Mouse (Mus musculus) kidney, embryonic 15.5 days (tissue): ENCODE measurements around the gene Gc. TPM values are rescaled to one million over a fixed set of nuclear protein-coding genes. Genes with fewer than 3 reads are reported as not detected.
A peak's percentile ranks its signal among the peaks of the same experiment; 100 is the strongest.

Experiments
- ATAC-seq: fragments of 200-750 bp; cut with Nextera tagmentation; replicated peaks from 2 replicates; pipeline ENCODE4 v1.8.0; 2017; ENCODE audit warnings: moderate TSS enrichment; ENCODE audit not compliant: low FRiP score
- H3K27ac ChIP-seq: fragments of 300-500 bp; sonication (generic); 2 replicates; pipeline ENCODE4 v1.5.1; 2015; ENCODE audit warnings: mild to moderate bottlenecking, inconsistent platforms
- H3K27me3 ChIP-seq: fragments of 300-500 bp; sonication (generic); 2 replicates; pipeline ENCODE4 v1.6.1; 2015; ENCODE audit warnings: inconsistent platforms
- H3K36me3 ChIP-seq: fragments of 300-500 bp; sonication (generic); 2 replicates; pipeline ENCODE4 v1.6.1; 2015; ENCODE audit warnings: inconsistent platforms
- H3K4me1 ChIP-seq: fragments of 300-500 bp; sonication (generic); 2 replicates; pipeline ENCODE4 v1.6.1; 2015; ENCODE audit warnings: inconsistent platforms
- H3K4me2 ChIP-seq: fragments of 300-500 bp; sonication (generic); 2 replicates; pipeline ENCODE4 v1.6.1; 2015; ENCODE audit warnings: moderate library complexity, mild to moderate bottlenecking, inconsistent platforms
- H3K4me3 ChIP-seq: fragments of 300-500 bp; sonication (generic); replicated peaks from 2 replicates; pipeline ENCODE4 v1.5.1; 2015; ENCODE audit warnings: mild to moderate bottlenecking, inconsistent platforms
- H3K9ac ChIP-seq: fragments of 300-500 bp; sonication (generic); 2 replicates; pipeline ENCODE4 v1.6.1; 2015; ENCODE audit warnings: mild to moderate bottlenecking, inconsistent platforms
- H3K9me3 ChIP-seq: fragments of 300-500 bp; sonication (generic); replicated peaks from 2 replicates; pipeline ENCODE4 v1.6.1; 2016; ENCODE audit warnings: inconsistent platforms
- WGBS: fragments of 180-500 bp; shearing (Covaris S2); methylation state at CpG from one replicate; pipeline ENCODE4 v1.1.7; 2015; ENCODE audit warnings: mixed read lengths; 5-methylcytosine and 5-hydroxymethylcytosine counted together
- polyA plus RNA-seq: library from polyadenylated mRNA; unstranded; fragments of >200 nt; fragmentation: Nextera tagmentation; extraction: Ambion mirVana; gene quantifications from 2 replicates; pipeline ENCODE4 v1.2.1, GENCODE M21; 2015

Gene Gc
- polyA plus RNA-seq = 8.6 and 9.2 TPM in 2 replicates

DNA sequence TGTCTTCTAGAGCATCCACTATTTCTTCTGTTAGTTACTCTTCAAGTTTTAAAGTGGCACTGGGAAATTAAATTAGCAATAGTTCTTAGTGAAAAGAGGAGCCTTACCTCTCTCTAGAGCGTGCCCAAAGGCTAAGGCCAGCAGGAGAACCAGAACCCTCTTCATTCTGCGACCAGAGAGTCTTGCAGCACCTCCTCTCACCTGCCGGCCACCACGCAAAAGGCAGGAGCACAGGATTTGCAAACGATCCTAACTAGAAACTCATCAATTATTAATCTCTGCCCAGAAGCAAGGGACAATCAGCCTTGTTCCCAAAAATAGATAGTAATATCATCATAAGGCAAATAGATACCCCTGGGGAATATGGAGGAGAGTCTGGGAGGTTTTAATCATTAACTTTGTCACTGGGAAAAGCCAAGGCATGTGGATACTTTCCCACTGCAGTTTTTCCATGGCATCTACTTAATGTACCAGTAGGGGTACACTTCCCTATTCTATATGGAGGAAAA lies at the start of gene Gc:
TSS of gene Gc (minus strand) at position 345 of the 509 bp plus-strand sequence.
- Histone ChIP-seq H3K27me3 (no peaks in the 10 kb centered on the region), H3K27ac (no peak within 1 kb of the TSS), H3K9me3 (no peaks in the 10 kb centered on the region), H3K4me2 (no peak within 1 kb of the TSS), H3K4me3 (no peak within 1 kb of the TSS), H3K4me1 (no peaks in the 10 kb centered on the region), H3K9ac (no peak within 1 kb of the TSS), H3K36me3 (no peaks in the 10 kb centered on the region)
- no peak for ATAC-seq
- WGBS = 73% methylated on average over 5 of the region's 5 CpGs

DNA sequence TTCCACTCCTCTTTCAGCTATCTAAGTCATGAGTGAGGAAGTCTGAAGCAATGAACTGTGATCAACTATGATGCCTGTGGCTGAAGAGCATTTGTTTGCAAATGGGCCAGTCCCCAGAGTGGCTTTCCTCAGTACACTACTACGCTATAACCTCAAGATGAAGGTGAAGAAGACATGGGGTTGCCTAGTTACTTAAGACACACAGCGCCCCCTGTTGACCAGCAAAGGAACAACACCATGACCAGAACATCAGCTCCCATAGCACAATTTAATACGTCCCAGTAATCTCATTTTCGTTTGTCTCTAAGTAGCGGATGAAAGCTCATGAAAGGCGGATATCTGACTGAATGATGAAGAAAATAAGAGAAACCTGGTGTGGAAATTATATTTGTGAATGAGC lies 42.5 kb upstream of the Gc start:
- Histone ChIP-seq H3K9ac (no peak overlapping the region), H3K9me3 (no peaks in the 10 kb centered on the region), H3K4me3 (no peak overlapping the region), H3K27ac (no peak overlapping the region), H3K36me3 (no peaks in the 10 kb centered on the region), H3K27me3 (no peaks in the 10 kb centered on the region), H3K4me1 (no peaks in the 10 kb centered on the region), H3K4me2 (no peak overlapping the region)
- ATAC-seq = no peak
- WGBS = 55% methylated on average over 6 of the region's 6 CpGs

DNA sequence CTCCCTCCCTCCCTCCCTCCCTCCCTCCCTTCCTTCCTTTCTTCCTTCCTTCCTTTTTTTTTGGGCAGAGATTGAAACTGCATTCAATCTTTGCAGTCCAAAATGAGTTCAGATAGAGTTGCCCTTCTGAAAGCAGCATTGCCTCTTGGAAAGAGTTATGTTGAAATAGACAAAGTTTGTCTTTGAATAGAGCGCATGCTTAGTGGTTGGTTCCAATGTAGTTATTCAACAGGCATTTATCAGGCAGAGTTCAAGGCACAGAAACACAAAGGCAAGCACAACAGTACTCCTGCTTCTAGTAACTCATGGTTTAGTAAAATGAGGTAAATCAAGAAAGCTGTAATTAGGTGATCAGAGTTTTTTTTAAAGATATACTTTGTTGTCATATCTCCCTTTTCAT lies 34.9 kb upstream of the Gc start:
- H3K27ac ChIP-seq = no peak overlapping the region
- H3K36me3 ChIP-seq = no peaks in the 10 kb centered on the region
- no peak for ATAC-seq
- 84% methylated on average over 1 of the region's 1 CpGs for WGBS
- no peaks in the 10 kb centered on the region for H3K9me3 ChIP-seq
- H3K4me3 ChIP-seq = no peak overlapping the region
- H3K9ac ChIP-seq = no peak overlapping the region
- H3K4me1 ChIP-seq = no peaks in the 10 kb centered on the region
- no peak overlapping the region for H3K4me2 ChIP-seq
- H3K27me3 ChIP-seq = no peaks in the 10 kb centered on the region

DNA sequence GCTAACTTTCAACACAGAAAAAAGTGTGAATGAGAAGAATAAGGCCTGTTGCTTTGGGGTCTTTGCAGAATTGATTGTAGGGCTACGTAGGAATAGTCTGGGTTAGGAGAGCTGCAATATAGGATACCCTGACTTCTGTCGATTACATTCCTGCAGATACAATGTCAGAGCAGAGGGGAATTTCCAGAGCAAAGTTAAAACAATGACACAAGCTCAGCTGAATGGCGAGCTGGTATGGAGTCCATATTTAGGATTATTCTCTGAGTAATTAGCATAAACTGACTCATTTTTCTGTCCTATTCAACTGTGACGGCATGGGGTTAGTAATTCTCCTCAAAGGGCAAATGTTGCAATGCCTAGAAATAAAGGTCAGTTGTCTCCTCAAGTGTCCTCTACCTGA lies 12.8 kb upstream of the Gc start:
- no peaks in the 10 kb centered on the region for H3K36me3 ChIP-seq
- H3K9me3 ChIP-seq = no peaks in the 10 kb centered on the region
- H3K4me1 ChIP-seq = no peaks in the 10 kb centered on the region
- 88% methylated on average over 4 of the region's 4 CpGs for WGBS
- no peak overlapping the region for H3K9ac ChIP-seq
- H3K27ac ChIP-seq = no peak overlapping the region
- no peak overlapping the region for H3K4me2 ChIP-seq
- no peak for ATAC-seq
- no peak overlapping the region for H3K4me3 ChIP-seq
- H3K27me3 ChIP-seq = no peaks in the 10 kb centered on the region

DNA sequence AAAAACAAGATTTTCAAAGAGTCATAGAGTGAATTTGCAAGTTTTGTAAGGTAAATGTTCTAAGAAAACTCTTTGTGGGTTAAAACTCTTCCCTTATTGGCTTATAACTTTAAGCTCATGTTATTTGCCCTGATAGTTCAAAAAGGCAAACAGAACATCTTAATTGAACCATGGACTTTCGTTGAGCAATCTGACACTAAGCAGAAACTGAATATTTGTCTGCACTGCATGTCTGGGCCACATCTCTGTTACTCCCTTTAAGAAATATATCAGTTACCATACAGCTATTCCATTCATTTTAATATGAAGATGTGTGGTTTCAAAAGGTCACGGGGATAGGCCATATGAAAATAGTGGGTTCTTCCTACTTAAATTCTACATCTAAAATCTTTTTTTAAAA lies 10.2 kb upstream of the Gc start:
- WGBS = 74% methylated on average over 2 of the region's 2 CpGs
- no peaks in the 10 kb centered on the region for H3K36me3 ChIP-seq
- no peaks in the 10 kb centered on the region for H3K4me1 ChIP-seq
- no peak overlapping the region for H3K9ac ChIP-seq
- H3K27ac ChIP-seq = no peak overlapping the region
- H3K4me2 ChIP-seq = no peak overlapping the region
- no peaks in the 10 kb centered on the region for H3K27me3 ChIP-seq
- ATAC-seq = no peak
- H3K4me3 ChIP-seq = no peak overlapping the region
- no peaks in the 10 kb centered on the region for H3K9me3 ChIP-seq

DNA sequence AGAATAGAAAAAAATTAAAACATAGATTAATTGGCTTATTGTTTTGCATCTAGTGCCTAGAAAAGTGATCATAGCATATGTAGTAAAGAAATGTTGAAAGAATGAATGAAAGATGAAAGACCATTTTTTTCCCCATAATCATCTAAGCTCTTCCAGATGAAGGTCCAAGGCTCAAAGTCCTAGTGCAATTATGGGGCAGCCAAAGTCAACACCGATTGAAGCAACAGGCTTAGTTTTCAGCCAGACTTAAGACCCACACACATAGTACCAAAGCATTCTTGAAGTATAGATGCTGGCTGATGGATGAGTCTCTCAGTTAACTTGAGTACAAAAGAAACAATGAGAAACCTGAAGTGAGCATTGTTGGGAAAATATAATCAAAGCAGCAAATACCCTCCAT lies 9.3 kb upstream of the Gc start:
- no peaks in the 10 kb centered on the region for H3K27me3 ChIP-seq
- no peaks in the 10 kb centered on the region for H3K4me1 ChIP-seq
- H3K4me2 ChIP-seq = no peak overlapping the region
- WGBS = 93% methylated on average over 1 of the region's 1 CpGs
- H3K4me3 ChIP-seq = no peak overlapping the region
- no peak overlapping the region for H3K9ac ChIP-seq
- no peak for ATAC-seq
- no peaks in the 10 kb centered on the region for H3K9me3 ChIP-seq
- H3K36me3 ChIP-seq = no peaks in the 10 kb centered on the region
- H3K27ac ChIP-seq = no peak overlapping the region

DNA sequence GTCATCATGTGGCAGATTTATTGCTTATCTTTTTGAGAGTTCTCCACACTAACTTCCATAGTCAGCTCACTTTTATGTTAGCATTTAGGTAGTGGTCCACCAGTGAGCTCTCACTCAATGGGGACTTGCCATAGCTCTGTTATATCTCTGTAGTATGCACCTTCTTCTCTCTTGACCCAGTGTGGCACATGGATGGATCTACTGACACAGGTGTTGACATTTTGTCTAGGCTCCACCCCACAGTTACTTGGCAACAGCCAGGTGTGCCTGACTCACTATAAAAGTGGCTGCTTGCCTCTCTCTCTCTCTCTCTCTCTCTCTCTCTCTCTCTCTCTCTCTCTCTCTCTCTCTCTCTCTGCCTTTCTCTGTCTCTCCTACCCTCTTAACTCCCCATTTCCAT lies 8.6 kb upstream of the Gc start:
- no peaks in the 10 kb centered on the region for H3K4me1 ChIP-seq
- ATAC-seq = no peak
- no peak overlapping the region for H3K4me3 ChIP-seq
- H3K27me3 ChIP-seq = no peaks in the 10 kb centered on the region
- no peaks in the 10 kb centered on the region for H3K36me3 ChIP-seq
- H3K9me3 ChIP-seq = no peaks in the 10 kb centered on the region
- no peak overlapping the region for H3K9ac ChIP-seq
- no peak overlapping the region for H3K27ac ChIP-seq
- H3K4me2 ChIP-seq = no peak overlapping the region

DNA sequence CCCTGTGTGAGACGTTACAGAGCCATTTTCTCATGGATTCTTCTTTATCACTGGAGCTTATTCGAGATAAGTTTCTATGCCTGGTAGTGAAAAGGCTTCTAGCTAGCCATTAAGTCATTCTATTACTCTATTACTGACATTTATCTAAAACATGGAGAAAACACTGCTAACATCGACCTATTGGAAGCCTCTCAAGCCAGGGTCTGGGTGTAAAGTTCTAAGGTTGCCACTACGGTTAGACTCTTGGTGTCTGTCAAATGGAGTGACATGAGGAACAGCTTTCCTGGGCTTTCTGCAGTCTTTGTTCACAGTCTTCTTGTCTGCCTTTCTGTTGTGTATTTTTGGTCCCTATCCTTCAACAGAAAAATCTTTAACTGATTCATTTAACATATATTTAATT lies 4.1 kb upstream of the Gc start:
- no peak overlapping the region for H3K27ac ChIP-seq
- no peak overlapping the region for H3K4me2 ChIP-seq
- no peaks in the 10 kb centered on the region for H3K9me3 ChIP-seq
- 72% methylated on average over 4 of the region's 4 CpGs for WGBS
- H3K27me3 ChIP-seq = no peaks in the 10 kb centered on the region
- H3K4me1 ChIP-seq = no peaks in the 10 kb centered on the region
- ATAC-seq = no peak
- no peaks in the 10 kb centered on the region for H3K36me3 ChIP-seq
- no peak overlapping the region for H3K4me3 ChIP-seq
- no peak overlapping the region for H3K9ac ChIP-seq

DNA sequence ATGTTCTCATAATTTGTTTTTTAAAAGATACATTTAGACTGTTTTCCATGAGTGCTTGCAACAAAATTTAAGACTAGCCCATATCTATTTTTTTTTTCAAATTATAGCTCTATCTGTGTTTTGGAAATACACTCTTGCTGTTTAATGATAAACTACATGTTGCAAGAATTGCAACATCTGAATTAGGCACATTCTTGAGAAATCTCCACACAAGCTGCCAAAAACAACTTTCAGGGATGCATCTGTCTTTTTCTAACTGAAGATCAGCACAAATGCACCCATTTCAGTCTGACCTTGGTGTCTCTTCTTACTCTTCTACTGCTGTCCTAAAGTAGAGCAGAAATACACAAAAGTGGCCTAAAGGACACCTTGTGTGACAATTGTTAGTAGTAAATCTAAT lies 1.9 kb upstream of the Gc start:
- Histone ChIP-seq H3K9me3 (no peaks in the 10 kb centered on the region), H3K4me1 (no peaks in the 10 kb centered on the region), H3K4me3 (no peak overlapping the region), H3K9ac (no peak overlapping the region), H3K36me3 (no peaks in the 10 kb centered on the region), H3K4me2 (no peak overlapping the region), H3K27ac (no peak overlapping the region), H3K27me3 (no peaks in the 10 kb centered on the region)
- ATAC-seq = no peak

DNA sequence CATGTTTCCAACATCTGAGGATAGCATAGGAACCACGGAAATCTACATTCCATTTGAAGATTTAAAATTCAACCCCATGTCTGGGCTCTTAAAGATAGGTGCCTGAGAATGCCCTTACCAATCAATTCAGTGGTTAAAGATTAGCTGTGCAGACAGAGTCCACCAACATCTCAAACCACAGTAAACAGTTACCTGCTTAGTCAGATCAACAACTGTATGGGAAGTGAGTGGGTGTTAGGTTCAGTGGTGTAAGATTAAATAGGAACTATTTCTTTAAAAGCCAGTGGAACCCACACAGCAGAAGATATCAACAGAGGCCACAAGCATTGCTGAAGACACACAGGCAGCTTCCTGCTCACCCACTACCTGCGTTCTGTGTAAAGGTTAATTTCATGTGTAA lies 1.3 kb upstream of the Gc start:
- Histone ChIP-seq H3K36me3 (no peaks in the 10 kb centered on the region), H3K4me3 (no peak overlapping the region), H3K9me3 (no peaks in the 10 kb centered on the region), H3K27ac (no peak overlapping the region), H3K4me1 (no peaks in the 10 kb centered on the region), H3K27me3 (no peaks in the 10 kb centered on the region), H3K9ac (no peak overlapping the region), H3K4me2 (no peak overlapping the region)
- 82% methylated on average over 2 of the region's 2 CpGs for WGBS
- ATAC-seq = no peak

DNA sequence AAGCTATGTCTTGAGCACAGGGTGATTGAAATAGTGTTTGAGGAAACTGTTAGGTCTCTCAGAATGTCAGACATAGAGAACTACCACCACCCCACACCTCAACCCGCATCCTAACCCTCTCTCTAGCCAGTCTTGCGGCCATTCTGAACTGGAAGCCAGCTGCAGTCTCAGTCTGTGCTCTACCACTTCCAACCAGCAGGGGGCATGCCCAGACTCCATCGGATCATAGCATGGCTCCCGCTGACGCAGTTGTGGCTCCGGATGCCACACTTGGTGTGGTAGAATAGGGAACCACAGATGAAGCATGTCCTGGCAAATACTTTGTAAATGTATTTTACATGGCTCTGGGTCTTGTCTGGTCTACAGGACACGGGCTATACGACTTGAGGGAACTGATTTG lies 2.2 kb downstream of the Gc start:
- Histone ChIP-seq H3K9ac (no peak overlapping the region), H3K27ac (no peak overlapping the region), H3K4me2 (no peak overlapping the region), H3K9me3 (no peaks in the 10 kb centered on the region), H3K36me3 (no peaks in the 10 kb centered on the region), H3K4me3 (no peak overlapping the region), H3K27me3 (no peaks in the 10 kb centered on the region), H3K4me1 (no peaks in the 10 kb centered on the region)
- ATAC-seq = 0 out of 2 replicates have a peak, but pooled peaks have one; percentile 54
- WGBS = 53% methylated on average over 8 of the region's 8 CpGs

DNA sequence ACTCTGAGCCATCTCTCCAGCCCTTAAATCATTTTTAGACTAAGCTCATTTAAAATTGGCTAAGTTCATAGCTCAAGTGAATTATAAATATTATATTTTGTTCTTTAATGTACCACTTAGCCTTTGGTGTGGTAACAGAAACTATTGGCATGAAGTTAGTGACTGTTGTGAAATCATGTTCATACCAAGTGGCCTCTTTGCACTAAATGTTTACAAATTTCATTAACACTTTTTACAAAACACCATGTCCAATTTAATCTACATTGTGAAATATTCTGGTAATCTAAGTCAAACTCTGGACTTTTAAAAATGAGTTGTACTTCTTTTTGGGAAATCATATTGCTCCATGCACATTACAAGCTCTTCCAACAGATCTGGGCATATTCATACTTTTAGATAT lies 6.9 kb downstream of the Gc start:
- H3K9ac ChIP-seq = no peak overlapping the region
- H3K36me3 ChIP-seq = no peaks in the 10 kb centered on the region
- H3K27ac ChIP-seq = no peak overlapping the region
- no peaks in the 10 kb centered on the region for H3K9me3 ChIP-seq
- H3K27me3 ChIP-seq = no peaks in the 10 kb centered on the region
- no peak overlapping the region for H3K4me2 ChIP-seq
- H3K4me1 ChIP-seq = no peaks in the 10 kb centered on the region
- no peak overlapping the region for H3K4me3 ChIP-seq
- ATAC-seq = no peak

DNA sequence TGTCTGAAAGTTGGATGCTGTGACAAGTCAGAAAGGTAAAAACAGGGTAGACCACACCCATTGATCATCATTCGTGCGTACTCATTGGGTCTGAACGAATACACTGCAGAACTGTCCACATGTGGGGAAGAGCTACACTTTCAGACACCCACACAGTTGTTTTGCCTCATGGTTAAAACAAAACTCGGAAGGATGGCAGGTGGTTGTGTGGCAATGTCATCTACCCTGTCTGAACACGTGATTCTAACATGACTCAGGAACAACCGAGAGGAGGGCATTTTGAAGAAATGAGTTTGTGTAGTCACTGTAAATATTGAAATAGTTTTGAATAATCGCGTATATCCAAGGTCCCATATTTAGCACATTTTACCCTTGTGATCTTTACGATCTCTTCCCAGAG lies 8.4 kb downstream of the Gc start:
- H3K4me3 ChIP-seq = no peak overlapping the region
- no peaks in the 10 kb centered on the region for H3K36me3 ChIP-seq
- no peak overlapping the region for H3K9ac ChIP-seq
- no peaks in the 10 kb centered on the region for H3K27me3 ChIP-seq
- no peaks in the 10 kb centered on the region for H3K9me3 ChIP-seq
- H3K4me2 ChIP-seq = no peak overlapping the region
- 91% methylated on average over 9 of the region's 9 CpGs for WGBS
- no peak overlapping the region for H3K27ac ChIP-seq
- no peaks in the 10 kb centered on the region for H3K4me1 ChIP-seq
- ATAC-seq = no peak
